Comparison of ENCODE assay signal across 8 mouse cellular contexts in genomic region chr8:70892022-70892895, GRCm38 (mm10). TPM values are rescaled to one million over a fixed set of nuclear protein-coding genes. Genes with fewer than 3 reads are reported as not detected.
DNase-seq lines count a peak whose midpoint lies in the region; ATAC-seq and TF ChIP-seq lines count a peak whose summit lies in the region.

Gene Slc5a5 (minus strand): TSS chr8:70892757.

- peaks cover 16% of the 10 kb centered on the region for H3K4me1 ChIP-seq in kidney, embryonic 14.5 days (ENCODE audit: control insufficient read depth, insufficient read depth, low read length)
- peaks cover 12% of the 10 kb centered on the region for H3K4me1 ChIP-seq in hindbrain, embryonic 14.5 days (replicated peaks; ENCODE audit: control insufficient read depth, insufficient read depth, low read length)
- H3K4me1 ChIP-seq in midbrain, embryonic 16.5 days (ENCODE audit: control insufficient read depth, insufficient read depth, low read length), result peaks cover 11% of the 10 kb centered on the region
- peaks cover 8% of the 10 kb centered on the region for H3K4me1 ChIP-seq in thymus, adult 2 months (replicated peaks; ENCODE audit: control insufficient read depth, insufficient read depth, low read length)

- H3K9me3 ChIP-seq in kidney, embryonic 14.5 days (ENCODE audit: control insufficient read depth, low read length), result no peaks in the 10 kb centered on the region
- no peaks in the 10 kb centered on the region for H3K9me3 ChIP-seq in hindbrain, embryonic 14.5 days (ENCODE audit: control insufficient read depth, low read length)
- H3K9me3 ChIP-seq in midbrain, embryonic 16.5 days (replicated peaks; ENCODE audit: control insufficient read depth, low read length, poor library complexity, severe bottlenecking), result no peaks in the 10 kb centered on the region

- peaks cover 32% of the 10 kb centered on the region for H3K27me3 ChIP-seq in kidney, embryonic 14.5 days (ENCODE audit: control insufficient read depth, insufficient read depth, low read length)
- peaks cover 54% of the 10 kb centered on the region for H3K27me3 ChIP-seq in hindbrain, embryonic 14.5 days (ENCODE audit: control insufficient read depth, insufficient read depth, low read length)
- peaks cover 51% of the 10 kb centered on the region for H3K27me3 ChIP-seq in midbrain, embryonic 16.5 days (ENCODE audit: control insufficient read depth, insufficient read depth, low read depth, low read length)
- peaks cover 4% of the 10 kb centered on the region; the same call in 1 of the 2 replicates for H3K27me3 ChIP-seq in thymus, adult 2 months (ENCODE audit: control insufficient read depth, insufficient read depth, low read length)

- peak within 1 kb of the TSS; percentile 31 for H3K4me3 ChIP-seq in kidney, embryonic 14.5 days (ENCODE audit: low read length)
- peak within 1 kb of the TSS; percentile 22 for H3K4me3 ChIP-seq in hindbrain, embryonic 14.5 days (replicated peaks; ENCODE audit: low read length)
- H3K4me3 ChIP-seq in midbrain, embryonic 16.5 days (ENCODE audit: low read depth, low read length), result peak within 1 kb of the TSS; percentile 22
- H3K4me3 ChIP-seq in thymus, adult 2 months (ENCODE audit: control insufficient read depth, insufficient read depth, low read length), result no peak within 1 kb of the TSS

- no peak within 1 kb of the TSS for H3K27ac ChIP-seq in kidney, embryonic 14.5 days (ENCODE audit: low read depth, low read length)
- no peak within 1 kb of the TSS for H3K27ac ChIP-seq in hindbrain, embryonic 14.5 days
- no peak within 1 kb of the TSS for H3K27ac ChIP-seq in midbrain, embryonic 16.5 days (ENCODE audit: low read length)
- no peak within 1 kb of the TSS for H3K27ac ChIP-seq in thymus, adult 2 months (ENCODE audit: control insufficient read depth, insufficient read depth, low read length)

- no peak for DNase-seq in kidney, postnatal 14 days
- DNase-seq in embryo, embryonic 10.5 days (ENCODE audit: low spot score), result peak; percentile 58
- no peak for DNase-seq in hindbrain, embryonic 14.5 days (ENCODE audit: low spot score)
- no peak for DNase-seq in spleen, postnatal 14 days (ENCODE audit: low spot score in 2 of 2)
- no peak for DNase-seq in layer of hippocampus, adult 11-12 months (ENCODE audit: low spot score)
- DNase-seq in thymus, adult 2 months, result no peak

- WGBS in kidney, embryonic 14.5 days, result 1% methylated on average over 79 of the region's 80 CpGs
- 3% methylated on average over 80 of the region's 80 CpGs for WGBS in hindbrain, embryonic 14.5 days
- 5% methylated on average over 79 of the region's 80 CpGs for WGBS in midbrain, embryonic 16.5 days
- 10% methylated on average over 80 of the region's 80 CpGs for WGBS in thymus, adult 2 months

- ATAC-seq in kidney, embryonic 14.5 days (ENCODE audit: low FRiP score, low TSS enrichment), result no peak
- no peak for ATAC-seq in hindbrain, embryonic 14.5 days (ENCODE audit: low FRiP score)
- ATAC-seq in midbrain, embryonic 16.5 days, result no peak

- peaks cover 29% of the 10 kb centered on the region for H3K36me3 ChIP-seq in kidney, embryonic 14.5 days (ENCODE audit: control insufficient read depth, insufficient read depth, low read length)
- peaks cover 32% of the 10 kb centered on the region for H3K36me3 ChIP-seq in hindbrain, embryonic 14.5 days (replicated peaks; ENCODE audit: control insufficient read depth, insufficient read depth)
- H3K36me3 ChIP-seq in midbrain, embryonic 16.5 days (ENCODE audit: control insufficient read depth, insufficient read depth, low read length), result peaks cover 25% of the 10 kb centered on the region
- H3K36me3 ChIP-seq in thymus, adult 2 months (ENCODE audit: control insufficient read depth, insufficient read depth, low read length), result peaks cover 14% of the 10 kb centered on the region

- H3K4me2 ChIP-seq in kidney, embryonic 14.5 days (replicated peaks; ENCODE audit: low read depth, low read length), result peak within 1 kb of the TSS; percentile 42
- peak within 1 kb of the TSS; percentile 35 for H3K4me2 ChIP-seq in hindbrain, embryonic 14.5 days (replicated peaks)
- H3K4me2 ChIP-seq in midbrain, embryonic 16.5 days (ENCODE audit: low read length), result peak within 1 kb of the TSS; percentile 31

- H3K9ac ChIP-seq in kidney, embryonic 14.5 days (ENCODE audit: low read depth, low read length), result peak within 1 kb of the TSS; percentile 18; the same call in 1 of the 2 replicates
- H3K9ac ChIP-seq in hindbrain, embryonic 14.5 days, result peak within 1 kb of the TSS; percentile 42
- H3K9ac ChIP-seq in midbrain, embryonic 16.5 days (ENCODE audit: low read depth, low read length), result peak within 1 kb of the TSS; percentile 34; the same call in 1 of the 2 replicates

- no peak for TF ChIP-seq POLR2A in thymus, adult 2 months (IDR thresholded peaks at IDR 0.05; ENCODE audit: control insufficient read depth, extremely low read depth, insufficient read depth, low read length, poor library complexity)

- no peak for TF ChIP-seq CTCF in thymus, adult 2 months (IDR thresholded peaks at IDR 0.05; ENCODE audit: borderline replicate concordance, control insufficient read depth, extremely low read depth, insufficient read depth, low read length, poor library complexity)

RNA-seq across cellular contexts. Expression of gene Slc5a5, which starts in this region (rescaled TPM):
- 0.09 and 0.19 TPM in 2 replicates for polyA plus RNA-seq in kidney, embryonic 14.5 days (2014; fragmentation: Nextera tagmentation; extraction: Ambion mirVana)
- polyA plus RNA-seq in hindbrain, embryonic 14.5 days (2014; fragmentation: Nextera tagmentation; extraction: Ambion mirVana), result 1.5 and 1.8 TPM in 2 replicates
- polyA plus RNA-seq in midbrain, embryonic 16.5 days (2015; fragmentation: Nextera tagmentation; extraction: Ambion mirVana), result 1.7 and 1.9 TPM in 2 replicates
- polyA plus RNA-seq in thymus, adult 2 months (2012; rRNA removed), result 0.80 and 1.4 TPM in 2 replicates
